Mouse (Mus musculus) frontal cortex, postnatal 10 days (tissue): ENCODE data around the gene Lrrc4.

Experiments
- DNase-seq, 2 experiments: peaks; one replicate each; pipeline ENCODE4 v3.0.0; 2022; ENCODE audit warnings: low spot score in 2 of 2, mixed read lengths in 1 of 2

Gene Lrrc4

DNA sequence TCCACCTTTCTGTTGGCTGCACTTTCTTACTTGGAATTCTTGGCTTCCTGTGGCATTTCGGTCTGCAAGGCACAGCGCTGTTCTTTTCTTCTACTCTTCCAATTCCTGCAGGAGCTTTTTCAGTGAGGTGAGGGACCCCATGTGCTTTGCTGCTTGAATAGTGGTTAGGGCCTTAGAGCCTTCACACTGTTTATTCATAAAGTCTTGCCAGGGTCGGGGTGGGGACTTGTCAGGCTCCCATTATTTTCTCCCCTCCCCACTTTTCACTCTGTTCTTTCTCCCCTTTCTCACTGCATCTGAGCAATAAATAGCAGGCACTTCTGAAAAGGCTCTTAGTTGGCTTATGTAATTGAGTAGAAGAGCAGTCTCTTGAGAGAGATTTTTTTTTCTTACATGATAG is 213.2 kb downstream of the Lrrc4 start:
- no peak for DNase-seq

DNA sequence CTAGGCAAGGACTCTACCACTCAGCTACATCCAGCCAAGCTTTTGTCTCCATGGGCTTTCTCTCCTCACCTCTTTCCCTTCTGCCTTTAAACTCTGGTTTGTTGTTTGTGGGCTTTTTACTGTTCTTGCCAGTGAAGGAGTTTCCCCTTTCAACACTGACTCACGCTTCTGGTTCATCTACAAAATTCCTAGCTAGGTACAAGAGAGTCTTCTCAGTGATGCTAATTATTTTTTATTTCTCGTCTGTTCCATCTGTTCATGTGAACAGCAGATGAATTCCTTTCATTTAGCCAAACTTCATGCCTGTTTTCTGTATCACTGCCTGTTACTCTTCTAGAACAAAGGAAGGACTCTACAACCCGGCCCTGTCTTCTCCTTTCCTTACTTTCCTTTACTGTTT is 215.6 kb downstream of the Lrrc4 start:
- no peak for DNase-seq

DNA sequence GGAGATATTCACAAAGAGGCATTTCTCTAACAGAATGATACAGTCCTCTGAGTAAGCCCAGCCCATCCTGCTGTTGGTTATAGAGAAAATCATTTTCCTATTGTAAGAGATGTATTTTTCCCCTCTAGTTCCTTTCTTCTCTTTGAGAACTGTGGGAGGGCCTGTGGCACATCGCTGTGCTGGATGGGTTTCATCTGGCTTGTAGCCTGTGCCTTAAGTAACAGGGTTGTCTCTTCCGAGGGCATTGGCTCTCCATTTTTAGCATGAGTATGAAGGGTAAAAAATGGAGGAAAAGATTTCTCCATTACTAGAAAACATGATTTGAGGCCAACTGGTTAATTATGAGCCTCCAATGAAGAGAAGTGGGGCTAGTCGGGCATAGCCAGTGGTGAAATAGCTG is 216.1 kb downstream of the Lrrc4 start:
- no peak for DNase-seq

DNA sequence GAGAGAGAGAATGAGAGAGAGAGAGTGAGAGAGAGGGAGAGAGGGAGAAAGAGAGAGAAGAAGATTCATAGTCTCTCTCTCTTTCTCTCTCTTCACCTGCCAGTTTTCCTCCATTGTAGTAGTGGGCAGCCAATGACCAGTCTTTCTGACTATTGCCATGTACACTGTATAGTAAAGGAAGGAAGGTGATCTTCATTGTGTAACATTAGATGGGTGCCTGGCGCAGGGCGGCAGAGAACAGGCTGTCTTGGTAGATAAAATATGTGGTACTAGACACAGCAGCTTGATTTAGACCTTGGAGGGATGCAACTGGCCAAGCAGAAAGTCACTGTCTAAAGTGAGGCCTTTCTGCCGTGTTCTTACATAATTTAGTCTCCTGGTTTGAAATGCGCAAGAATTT is 216.7 kb downstream of the Lrrc4 start:
- no peak for DNase-seq

DNA sequence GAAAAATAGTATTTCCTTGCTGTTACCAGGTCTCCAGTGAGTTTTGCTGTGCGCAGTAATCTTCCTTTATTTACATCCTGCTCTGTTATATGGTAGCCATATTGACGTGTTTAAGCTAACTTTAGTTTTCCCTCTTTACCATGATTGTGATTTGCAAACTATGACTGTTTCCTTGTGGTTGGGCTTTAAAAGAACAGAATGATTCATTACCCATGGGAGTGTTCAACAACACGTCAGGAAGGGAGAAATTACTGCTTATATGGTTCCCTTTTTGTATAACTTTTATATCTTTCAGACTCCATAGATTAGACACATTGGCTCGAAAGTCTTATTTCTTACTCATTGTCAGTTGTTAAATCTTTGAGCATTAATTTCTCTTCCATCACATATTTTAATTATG is 218.1 kb downstream of the Lrrc4 start:
- no peak for DNase-seq
